Mouse (Mus musculus) testis, adult 2 months (tissue): Measurements from ENCODE around the gene Zfp775. TPM values are rescaled to one million over a fixed set of nuclear protein-coding genes. Genes with fewer than 3 reads are reported as not detected.

Source experiments
- H3K27ac ChIP-seq: fragments of 200-500 bp; 2 replicates; pipeline ENCODE4 v1.5.1; 2012; ENCODE audit warnings: low read depth, low read length; ENCODE audit not compliant: control insufficient read depth, insufficient read depth
- H3K27me3 ChIP-seq: fragments of 200-500 bp; 2 replicates; pipeline ENCODE4 v1.6.1; 2012; ENCODE audit warnings: mild to moderate bottlenecking, low read length, moderate library complexity; ENCODE audit not compliant: control insufficient read depth, insufficient read depth
- H3K36me3 ChIP-seq: fragments of 200-500 bp; 2 replicates; pipeline ENCODE4 v1.6.1; 2012; ENCODE audit warnings: mild to moderate bottlenecking, low read length; ENCODE audit not compliant: control insufficient read depth, insufficient read depth
- H3K4me1 ChIP-seq: fragments of 200-500 bp; 2 replicates; pipeline ENCODE4 v1.6.1; 2012; ENCODE audit warnings: low read length; ENCODE audit not compliant: control insufficient read depth, insufficient read depth
- H3K4me3 ChIP-seq: fragments of 200-500 bp; 2 replicates; pipeline ENCODE4 v1.5.1; 2012; ENCODE audit warnings: low read depth, mild to moderate bottlenecking, low read length, moderate library complexity, mixed read lengths; ENCODE audit not compliant: control insufficient read depth
- CTCF ChIP-seq: fragments of 200-500 bp; IDR thresholded peaks from 2 replicates; pipeline ENCODE4 v1.5.1; 2012; ENCODE audit warnings: low read depth, mild to moderate bottlenecking, inconsistent platforms, low read length, moderate library complexity; ENCODE audit not compliant: control insufficient read depth, insufficient read depth, insufficient replicate concordance
- POLR2A ChIP-seq: fragments of 200-500 bp; IDR thresholded peaks from 2 replicates; pipeline ENCODE4 v1.6.1; 2012; ENCODE audit warnings: low read depth, mild to moderate bottlenecking, inconsistent platforms, low read length, moderate library complexity; ENCODE audit not compliant: control insufficient read depth
- polyA plus RNA-seq: library from polyadenylated mRNA; depleted of rRNA; stranded (reverse); fragments of >200 nt; gene quantifications from 2 replicates; pipeline ENCODE4 v1.2.3, GENCODE M21; 2012

Gene Zfp775
- polyA plus RNA-seq, 1 experiment, result 1.8 TPM

DNA sequence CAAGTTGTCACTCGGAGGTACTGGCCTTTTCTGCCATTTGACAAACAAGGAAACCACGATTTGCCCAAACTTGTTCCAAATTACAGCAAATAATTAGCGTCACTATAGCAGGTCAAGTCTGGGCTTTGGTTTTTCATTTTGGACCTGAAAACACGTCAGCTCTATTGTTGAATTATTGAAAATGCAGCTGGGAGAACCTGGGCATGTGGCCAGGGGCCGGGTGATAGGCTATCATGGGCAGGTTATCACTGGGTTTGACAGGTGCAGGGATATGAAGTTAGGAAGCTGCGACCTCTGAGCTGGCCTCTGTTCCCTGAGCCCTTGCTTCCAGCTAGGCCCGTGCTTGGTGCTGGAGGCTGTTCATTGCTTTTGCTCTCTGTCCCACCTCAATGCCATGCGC, 29.0 kb downstream of the Zfp775 start:
- Histone ChIP-seq H3K4me3 (no peak overlapping the region), H3K36me3 (no peaks in the 10 kb centered on the region), H3K27me3 (no peaks in the 10 kb centered on the region), H3K4me1 (peaks cover 9% of the 10 kb centered on the region), H3K27ac (no peak overlapping the region)
- TF ChIP-seq POLR2A, result no peak
- no peak for TF ChIP-seq CTCF

GRCm38 (mm10) chr6:48635105-48635504, 33.2 kb downstream of the Zfp775 start:
- Histone ChIP-seq H3K4me1 (no peaks in the 10 kb centered on the region; the same call in 1 of the 2 replicates), H3K4me3 (no peak overlapping the region), H3K36me3 (no peaks in the 10 kb centered on the region), H3K27me3 (no peaks in the 10 kb centered on the region), H3K27ac (no peak overlapping the region)
- TF ChIP-seq POLR2A, result no peak
- no peak for TF ChIP-seq CTCF

DNA sequence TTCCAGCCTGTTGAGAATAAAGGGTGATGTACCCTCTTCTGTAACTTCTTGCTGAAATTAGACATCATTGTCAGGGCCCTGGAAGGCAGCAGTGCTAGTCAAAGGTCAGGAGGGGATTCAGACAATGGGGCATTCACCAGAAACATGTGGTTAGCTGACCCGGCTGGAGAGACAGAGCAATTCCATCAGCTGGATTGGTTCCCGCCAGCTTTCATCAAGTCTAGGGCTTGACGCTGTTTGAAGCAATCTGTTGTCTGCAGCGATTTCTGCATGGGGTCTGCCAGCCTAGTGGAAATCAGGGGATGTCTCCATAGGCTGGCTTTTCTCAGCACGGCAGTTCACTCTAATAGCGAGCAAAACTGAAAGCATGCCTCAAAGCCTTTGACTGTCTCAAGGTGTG, 34.7 kb downstream of the Zfp775 start:
- H3K4me1 ChIP-seq, result no peaks in the 10 kb centered on the region; the same call in 1 of the 2 replicates
- no peak overlapping the region for H3K27ac ChIP-seq
- H3K4me3 ChIP-seq, result no peak overlapping the region
- TF ChIP-seq CTCF (no peak), POLR2A (no peak)
- no peaks in the 10 kb centered on the region for H3K27me3 ChIP-seq
- H3K36me3 ChIP-seq, result no peaks in the 10 kb centered on the region

- H3K27ac ChIP-seq, result no peak overlapping the region
- TF ChIP-seq CTCF, result no peak
- TF ChIP-seq POLR2A, result no peak
- no peaks in the 10 kb centered on the region for H3K27me3 ChIP-seq
- no peaks in the 10 kb centered on the region for H3K4me1 ChIP-seq
- H3K36me3 ChIP-seq, result no peaks in the 10 kb centered on the region
- no peak overlapping the region for H3K4me3 ChIP-seq
Measured at GRCm38 (mm10) chr6:48637811-48638500, 36.1 kb downstream of the Zfp775 start.

DNA sequence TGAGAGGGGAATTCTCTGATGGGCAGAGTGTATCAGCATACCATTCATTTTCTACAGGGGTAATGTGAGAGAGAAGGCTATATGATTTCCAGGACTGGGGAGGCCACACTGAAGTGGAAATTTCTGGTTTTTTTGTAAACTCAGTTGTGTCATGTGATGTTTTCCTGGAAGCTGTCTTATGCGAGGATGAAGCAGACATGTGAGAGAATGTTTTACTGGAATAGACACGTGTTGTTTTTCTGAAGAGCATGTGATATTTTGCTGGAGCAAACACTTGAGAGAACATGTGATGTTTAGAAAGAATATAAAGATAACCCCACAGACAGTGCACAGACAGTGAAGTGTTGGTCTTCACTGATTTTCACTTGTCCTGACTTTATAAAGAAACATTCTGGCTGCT, 36.7 kb downstream of the Zfp775 start:
- H3K4me1 ChIP-seq, result no peaks in the 10 kb centered on the region

DNA sequence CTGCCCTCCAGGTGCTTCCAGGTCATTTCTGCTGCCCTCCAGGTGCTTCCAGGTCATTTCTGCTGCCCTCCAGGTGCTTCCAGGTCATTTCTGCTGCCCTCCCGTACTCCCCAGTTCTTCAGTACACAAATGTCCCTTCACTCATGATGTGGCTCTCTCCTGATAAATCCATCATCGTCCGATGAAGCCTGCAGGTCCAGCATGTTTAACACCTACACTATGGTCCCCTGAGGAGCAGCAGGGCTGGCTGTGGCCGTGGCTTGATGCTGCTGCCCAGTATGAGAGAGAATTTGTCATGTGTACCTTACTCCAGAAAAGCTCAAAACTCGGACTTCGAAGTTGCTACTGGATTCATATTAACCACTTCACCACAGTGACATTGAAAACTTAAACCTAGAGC, 39.5 kb downstream of the Zfp775 start:
- H3K4me3 ChIP-seq, result no peak overlapping the region
- H3K4me1 ChIP-seq, result no peaks in the 10 kb centered on the region; the same call in 1 of the 2 replicates
- no peaks in the 10 kb centered on the region for H3K36me3 ChIP-seq
- no peak overlapping the region for H3K27ac ChIP-seq
- H3K27me3 ChIP-seq, result no peaks in the 10 kb centered on the region
- TF ChIP-seq CTCF, result no peak
- no peak for TF ChIP-seq POLR2A

More for the DNA sequence above, 36.7 kb downstream of the Zfp775 start:
- TF ChIP-seq POLR2A (no peak), CTCF (no peak)
- Histone ChIP-seq H3K4me3 (no peak overlapping the region), H3K27me3 (no peaks in the 10 kb centered on the region), H3K36me3 (no peaks in the 10 kb centered on the region), H3K27ac (no peak overlapping the region)

DNA sequence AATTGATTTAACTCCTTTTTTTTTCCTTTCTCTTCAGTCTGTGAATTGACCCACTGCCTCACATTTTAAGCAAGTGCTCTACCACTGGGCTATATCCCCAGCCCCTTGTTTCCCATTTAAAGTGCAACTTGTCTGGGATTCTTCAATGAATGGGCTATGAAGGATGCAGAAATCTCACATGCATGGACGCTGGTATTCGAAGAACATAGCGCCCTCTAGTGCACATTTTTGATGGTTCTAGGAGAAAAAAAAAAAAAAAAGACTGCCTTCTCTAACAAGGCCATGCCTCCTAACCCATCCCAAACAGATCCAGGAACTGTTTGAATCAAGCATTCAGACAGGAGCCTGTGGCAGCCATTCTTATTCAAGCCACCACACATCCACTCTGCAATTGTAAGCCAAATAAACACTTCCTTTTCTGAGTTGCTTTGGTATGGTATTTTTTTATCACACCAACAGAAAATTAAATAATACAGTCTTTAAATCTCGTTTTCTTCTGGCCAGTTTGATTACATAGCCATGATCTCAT, 41.0 kb downstream of the Zfp775 start:
- no peaks in the 10 kb centered on the region for H3K36me3 ChIP-seq
- no peak for TF ChIP-seq POLR2A
- no peak for TF ChIP-seq CTCF
- H3K4me1 ChIP-seq, result no peaks in the 10 kb centered on the region; the same call in 1 of the 2 replicates
- no peak overlapping the region for H3K27ac ChIP-seq
- no peaks in the 10 kb centered on the region for H3K27me3 ChIP-seq
- no peak overlapping the region for H3K4me3 ChIP-seq

GRCm38 (mm10) chr6:48645660-48646308, 43.9 kb downstream of the Zfp775 start:
- Histone ChIP-seq H3K4me1 (no peaks in the 10 kb centered on the region; the same call in 1 of the 2 replicates), H3K27me3 (no peaks in the 10 kb centered on the region), H3K36me3 (no peaks in the 10 kb centered on the region), H3K27ac (no peak overlapping the region), H3K4me3 (no peak overlapping the region)
- peak; percentile 71; the same call in 1 of the 2 replicates for TF ChIP-seq CTCF
- TF ChIP-seq POLR2A, result no peak
